Mouse (Mus musculus) bone marrow, adult 2 months (tissue): ENCODE measurements around the gene Prss28.

Experiments used
- CTCF ChIP-seq: fragments of 200-500 bp; IDR thresholded peaks from 2 replicates; pipeline ENCODE4 v1.5.1; 2011; ENCODE audit warnings: low read length, control low read depth; ENCODE audit not compliant: control insufficient read depth, insufficient read depth
- POLR2A ChIP-seq: fragments of 200-500 bp; IDR thresholded peaks from 2 replicates; pipeline ENCODE4 v1.6.1; 2011; ENCODE audit warnings: low read depth, mild to moderate bottlenecking, control low read depth, low read length, borderline replicate concordance; ENCODE audit not compliant: control insufficient read depth

- no peak for TF ChIP-seq CTCF
- TF ChIP-seq POLR2A, result no peak
Observed at GRCm38 (mm10) chr17:25293495-25293894, 15.0 kb upstream of the Prss28 start.
